Comparison of ENCODE assay signal across 14 mouse cellular contexts in the genomic region with DNA sequence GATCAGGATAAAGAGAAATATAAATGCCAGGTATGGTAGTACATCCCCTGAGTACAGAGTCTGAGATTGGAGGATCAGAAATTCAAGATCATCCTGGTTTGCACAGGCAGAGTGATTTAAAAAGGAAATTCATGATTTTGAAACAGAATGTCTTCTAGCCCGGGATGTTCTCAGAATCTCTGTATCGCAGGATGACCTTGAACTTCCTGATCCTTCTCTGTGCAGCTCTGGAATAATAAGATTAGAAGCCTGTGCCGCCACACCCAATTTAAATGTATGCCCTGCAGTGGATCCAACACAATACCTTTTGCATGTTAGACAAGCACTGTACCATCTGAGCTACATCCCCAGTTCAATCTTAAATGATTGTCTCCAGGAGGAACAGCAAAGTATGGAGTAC. TPM values are rescaled to one million over a fixed set of nuclear protein-coding genes. Genes with fewer than 3 reads are reported as not detected.
DNase-seq lines count a peak whose midpoint lies in the region; ATAC-seq and TF ChIP-seq lines count a peak whose summit lies in the region.
"Had no signal": no experiment of that assay in that cellular context is flagged by ENCODE, and none has a peak within 500 bp of the region (broad histone marks: within the 10 kb centered on the region; RNA-seq: fewer than 3 reads in every experiment).

No protein-coding gene starts in this region.

- H3K27me3 ChIP-seq in kidney, embryonic 16.5 days (ENCODE audit: insufficient read depth, low read length), result peaks cover 5% of the 10 kb centered on the region; the same call in 1 of the 2 replicates
- no peaks in the 10 kb centered on the region for H3K27me3 ChIP-seq in hindbrain, embryonic 13.5 days
- no peaks in the 10 kb centered on the region for H3K27me3 ChIP-seq in midbrain, postnatal 0 days (ENCODE audit: insufficient read depth, low read length)
- H3K27me3 ChIP-seq in heart, embryonic 12.5 days (replicated peaks), result no peaks in the 10 kb centered on the region
- H3K27me3 ChIP-seq: heart, embryonic 15.5 days; lung, embryonic 15.5 days had no signal

- TF ChIP-seq CTCF in midbrain, postnatal 0 days (IDR thresholded peaks at IDR 0.05), result no peak

- H3K4me2 ChIP-seq in kidney, embryonic 16.5 days (replicated peaks; ENCODE audit: low read depth, low read length), result peak overlapping the region; percentile 58
- H3K4me2 ChIP-seq in hindbrain, embryonic 13.5 days, result peak overlapping the region; percentile 49
- H3K4me2 ChIP-seq in midbrain, postnatal 0 days (ENCODE audit: low read depth, low read length, poor library complexity, severe bottlenecking), result peak overlapping the region; percentile 47
- no peak overlapping the region for H3K4me2 ChIP-seq in heart, embryonic 12.5 days

- DNase-seq in kidney, postnatal 25 days, result no peak
- DNase-seq in ZHBTc4 (ENCODE audit: low read depth, low spot score), result peak; percentile 13
- DNase-seq in midbrain, postnatal 0 days (ENCODE audit: low spot score), result no peak
- DNase-seq in gastrocnemius, adult 18-20 months (ENCODE audit: low spot score), result no peak
- no peak for DNase-seq in left cerebral cortex, postnatal 36 days (ENCODE audit: low spot score in 2 of 2)
- DNase-seq: kidney, adult 2 months had no signal

- WGBS in kidney, embryonic 16.5 days, result 78% methylated on average over 3 of the region's 3 CpGs
- 79% methylated on average over 3 of the region's 3 CpGs for WGBS in hindbrain, embryonic 13.5 days
- WGBS in midbrain, postnatal 0 days, result 58% methylated on average over 3 of the region's 3 CpGs
- WGBS in heart, embryonic 12.5 days, result 69% methylated on average over 3 of the region's 3 CpGs

- no peak overlapping the region for H3K27ac ChIP-seq in kidney, embryonic 16.5 days (ENCODE audit: low read length)
- 0 out of 2 replicates have a peak overlapping the region, but pooled peaks have one; percentile 19 for H3K27ac ChIP-seq in hindbrain, embryonic 13.5 days
- peak overlapping the region; percentile 75 for H3K27ac ChIP-seq in midbrain, postnatal 0 days (ENCODE audit: low read depth, low read length)
- no peak overlapping the region for H3K27ac ChIP-seq in heart, embryonic 12.5 days (ENCODE audit: poor library complexity, severe bottlenecking)
- H3K27ac ChIP-seq: heart, embryonic 15.5 days; lung, embryonic 15.5 days had no signal

- no peak overlapping the region for H3K9ac ChIP-seq in kidney, embryonic 16.5 days (replicated peaks; ENCODE audit: low read length)
- H3K9ac ChIP-seq in hindbrain, embryonic 13.5 days, result no peak overlapping the region
- H3K9ac ChIP-seq in midbrain, postnatal 0 days (replicated peaks; ENCODE audit: low read length, poor library complexity, severe bottlenecking), result no peak overlapping the region
- no peak overlapping the region for H3K9ac ChIP-seq in heart, embryonic 12.5 days
- H3K9ac ChIP-seq: heart, embryonic 15.5 days; lung, embryonic 15.5 days had no signal

- H3K9me3 ChIP-seq in kidney, embryonic 16.5 days (ENCODE audit: low read length), result no peaks in the 10 kb centered on the region
- H3K9me3 ChIP-seq in hindbrain, embryonic 13.5 days, result no peaks in the 10 kb centered on the region
- H3K9me3 ChIP-seq in midbrain, postnatal 0 days (ENCODE audit: low read length), result no peaks in the 10 kb centered on the region
- no peaks in the 10 kb centered on the region for H3K9me3 ChIP-seq in heart, embryonic 12.5 days (replicated peaks)
- H3K9me3 ChIP-seq: heart, embryonic 15.5 days; lung, embryonic 15.5 days had no signal

- no peaks in the 10 kb centered on the region for H3K36me3 ChIP-seq in kidney, embryonic 16.5 days (ENCODE audit: insufficient read depth, low read length)
- H3K36me3 ChIP-seq in hindbrain, embryonic 13.5 days, result peaks cover 2% of the 10 kb centered on the region; the same call in 1 of the 2 replicates
- H3K36me3 ChIP-seq in midbrain, postnatal 0 days (ENCODE audit: insufficient read depth, low read length), result no peaks in the 10 kb centered on the region
- 0 out of 2 replicates have a peak, but pooled peaks cover 5% of the 10 kb centered on the region for H3K36me3 ChIP-seq in heart, embryonic 12.5 days
- H3K36me3 ChIP-seq: heart, embryonic 15.5 days had no signal

- 0 out of 2 replicates have a peak, but pooled peaks cover 5% of the 10 kb centered on the region for H3K4me1 ChIP-seq in kidney, embryonic 16.5 days (ENCODE audit: insufficient read depth, low read length)
- peaks cover 7% of the 10 kb centered on the region; the same call in 1 of the 2 replicates for H3K4me1 ChIP-seq in hindbrain, embryonic 13.5 days (replicated peaks)
- H3K4me1 ChIP-seq in midbrain, postnatal 0 days (ENCODE audit: insufficient read depth, low read length), result no peaks in the 10 kb centered on the region
- H3K4me1 ChIP-seq in heart, embryonic 12.5 days (replicated peaks), result peaks cover 4% of the 10 kb centered on the region
- H3K4me1 ChIP-seq: lung, embryonic 15.5 days had no signal

- intact Hi-C loops in left cerebral cortex, postnatal 36 days (cut with DNase I), result loop anchor here (5.0 kb wide), 1 partner anchor 79 kb away; a partner anchor contains a TSS

- H3K4me3 ChIP-seq in kidney, embryonic 16.5 days (ENCODE audit: low read length), result peak overlapping the region; percentile 61; the same call in 1 of the 2 replicates
- H3K4me3 ChIP-seq in hindbrain, embryonic 13.5 days, result peak overlapping the region; percentile 46
- H3K4me3 ChIP-seq in midbrain, postnatal 0 days (ENCODE audit: low read depth, low read length), result 0 out of 2 replicates have a peak overlapping the region, but pooled peaks have one; percentile 41
- no peak overlapping the region for H3K4me3 ChIP-seq in heart, embryonic 12.5 days

- no peak for ATAC-seq in kidney, embryonic 16.5 days (ENCODE audit: low FRiP score, low TSS enrichment)
- no peak for ATAC-seq in hindbrain, embryonic 13.5 days (ENCODE audit: low FRiP score)
- no peak for ATAC-seq in midbrain, postnatal 0 days (ENCODE audit: low FRiP score)
- no peak for ATAC-seq in heart, embryonic 12.5 days (ENCODE audit: insufficient number of reproducible peaks, low FRiP score)
- ATAC-seq: activated CD4-positive, CD25-positive, alpha-beta regulatory T cell, adult 4 months; CD4-positive, CD25-positive, alpha-beta regulatory T cell, adult 4 months had no signal

RNA-seq across cellular contexts. Expression of a gene that starts 1.7 kb away (rescaled TPM):
- polyA plus RNA-seq in kidney, embryonic 16.5 days (2015; fragmentation: Nextera tagmentation; extraction: Ambion mirVana), result 24.5 and 29.1 TPM in 2 replicates
- 81.7 and 85.0 TPM in 2 replicates for polyA plus RNA-seq in hindbrain, embryonic 13.5 days (2015; fragmentation: Nextera tagmentation; extraction: Ambion mirVana)
- total RNA-seq in midbrain, postnatal 0 days (2014; rRNA removed), result 170 and 195 TPM in 2 replicates
- polyA plus RNA-seq in midbrain, postnatal 0 days (2015; fragmentation: Nextera tagmentation; extraction: Ambion mirVana), result 113 and 118 TPM in 2 replicates
- 10 to 100 TPM; 37.3 to 42.7 TPM for total RNA-seq in gastrocnemius, adult 18-20 months (2021)
- polyA plus RNA-seq in heart, embryonic 12.5 days (2016; fragmentation: Nextera tagmentation; extraction: Ambion mirVana), result 28.7 and 29.8 TPM in 2 replicates
- total RNA-seq in left cerebral cortex, postnatal 36 days (2021), result 100 to 1,000 TPM; 201 TPM

RNA-seq across cellular contexts. Expression of a gene that starts 27.2 kb away (rescaled TPM):
- polyA plus RNA-seq in kidney, embryonic 16.5 days (2015; fragmentation: Nextera tagmentation; extraction: Ambion mirVana), result 11.8 and 13.1 TPM in 2 replicates
- 11.1 and 12.7 TPM in 2 replicates for polyA plus RNA-seq in hindbrain, embryonic 13.5 days (2015; fragmentation: Nextera tagmentation; extraction: Ambion mirVana)
- 46.1 and 48.9 TPM in 2 replicates for total RNA-seq in midbrain, postnatal 0 days (2014; rRNA removed)
- 12.6 and 14.4 TPM in 2 replicates for polyA plus RNA-seq in midbrain, postnatal 0 days (2015; fragmentation: Nextera tagmentation; extraction: Ambion mirVana)
- 1 to 10 TPM; 2.0 to 2.3 TPM for total RNA-seq in gastrocnemius, adult 18-20 months (2021)
- 9.3 and 10.1 TPM in 2 replicates for polyA plus RNA-seq in heart, embryonic 12.5 days (2016; fragmentation: Nextera tagmentation; extraction: Ambion mirVana)
- total RNA-seq in left cerebral cortex, postnatal 36 days (2021), result 10 to 100 TPM; 17.8 to 18.4 TPM
- total RNA-seq: monocyte, adult 5-6 weeks had no signal
- polyA plus RNA-seq: CD4-positive, CD25-positive, alpha-beta regulatory T cell, adult 4 months had no signal

Comparison
In these comparisons a context has a peak if more than half of its experiments do, and no peak if none do; other contexts are left out.
1. H3K27ac ChIP-seq: peak in hindbrain, embryonic 13.5 days (single experiment) and midbrain, postnatal 0 days (single experiment); none in kidney, embryonic 16.5 days (single experiment) and heart, embryonic 12.5 days (single experiment).